Mouse (Mus musculus) small intestine, adult 2 months (tissue): Measurements from ENCODE around the gene Sigirr. TPM values are rescaled to one million over a fixed set of nuclear protein-coding genes. Genes with fewer than 3 reads are reported as not detected.

ENCODE experiments used
- H3K27ac ChIP-seq: fragments of 200-500 bp; 2 replicates; pipeline ENCODE4 v1.5.1; 2012; ENCODE audit warnings: low read depth, low read length, control low read depth, inconsistent platforms; ENCODE audit not compliant: insufficient read depth
- H3K27me3 ChIP-seq: fragments of 200-500 bp; 2 replicates; pipeline ENCODE4 v1.6.1; 2012; ENCODE audit warnings: mild to moderate bottlenecking, moderate library complexity, low read length, inconsistent platforms; ENCODE audit not compliant: control insufficient read depth, insufficient read depth
- H3K36me3 ChIP-seq: fragments of 200-500 bp; 2 replicates; pipeline ENCODE4 v1.6.1; 2012; ENCODE audit warnings: mild to moderate bottlenecking, low read length, control low read depth, inconsistent platforms; ENCODE audit not compliant: control insufficient read depth, insufficient read depth
- H3K4me1 ChIP-seq: fragments of 200-500 bp; 2 replicates; pipeline ENCODE4 v1.6.1; 2012; ENCODE audit warnings: low read length, inconsistent platforms, mixed read lengths; ENCODE audit not compliant: control insufficient read depth, insufficient read depth, insufficient read length
- H3K4me3 ChIP-seq: fragments of 200-500 bp; 2 replicates; pipeline ENCODE4 v1.5.1; 2012; ENCODE audit warnings: low read depth, mild to moderate bottlenecking, control low read depth, inconsistent platforms, low read length, moderate library complexity
- CTCF ChIP-seq: fragments of 200-500 bp; IDR thresholded peaks from 2 replicates; pipeline ENCODE4 v1.5.1; 2012; ENCODE audit warnings: low read depth, mild to moderate bottlenecking, control low read depth, inconsistent platforms, low read length, moderate library complexity, mixed read lengths; ENCODE audit not compliant: insufficient replicate concordance, insufficient read length; ENCODE audit errors: extremely low read depth
- POLR2A ChIP-seq: fragments of 200-500 bp; IDR thresholded peaks from 2 replicates; pipeline ENCODE4 v1.6.1; 2012; ENCODE audit warnings: low read depth, mild to moderate bottlenecking, control low read depth, inconsistent platforms, low read length, moderate library complexity
- WGBS: fragments of 180-500 bp; shearing (Covaris S2); methylation state at CpG from one replicate; pipeline ENCODE4 v1.1.7; 2018; 5-methylcytosine and 5-hydroxymethylcytosine counted together
- polyA plus RNA-seq: library from polyadenylated mRNA; depleted of rRNA; stranded (reverse); fragments of >200 nt; gene quantifications from 2 replicates; pipeline ENCODE4 v1.2.3, GENCODE M21; 2012

Sigirr gene
- polyA plus RNA-seq, 1 experiment: 38.3 TPM

DNA sequence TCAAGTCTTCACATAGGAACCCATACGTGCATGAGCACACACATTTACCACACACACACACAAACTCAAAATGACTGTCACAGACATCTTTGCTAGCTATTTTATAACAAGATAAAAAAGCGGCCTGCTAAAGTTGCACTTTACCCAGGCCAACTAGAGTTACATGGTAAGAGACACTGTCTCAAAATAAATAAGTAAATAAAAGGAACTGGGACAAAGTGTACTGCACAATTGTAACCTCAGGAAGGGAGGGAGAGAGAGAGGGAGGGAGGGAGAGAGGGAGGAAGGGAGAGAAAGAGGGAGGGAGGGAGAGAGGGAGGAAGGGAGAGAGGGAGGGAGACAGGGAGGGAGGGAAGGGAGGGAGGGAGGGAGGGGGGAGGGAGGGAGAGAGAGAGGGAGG is 48.0 kb downstream of the Sigirr start:
- WGBS: 42% methylated on average over 2 of the region's 2 CpGs
- Histone ChIP-seq H3K27me3 (no peaks in the 10 kb centered on the region), H3K27ac (no peak overlapping the region), H3K36me3 (no peaks in the 10 kb centered on the region), H3K4me1 (peaks cover 5% of the 10 kb centered on the region), H3K4me3 (no peak overlapping the region)
- TF ChIP-seq CTCF: no peak
- TF ChIP-seq POLR2A: no peak

DNA sequence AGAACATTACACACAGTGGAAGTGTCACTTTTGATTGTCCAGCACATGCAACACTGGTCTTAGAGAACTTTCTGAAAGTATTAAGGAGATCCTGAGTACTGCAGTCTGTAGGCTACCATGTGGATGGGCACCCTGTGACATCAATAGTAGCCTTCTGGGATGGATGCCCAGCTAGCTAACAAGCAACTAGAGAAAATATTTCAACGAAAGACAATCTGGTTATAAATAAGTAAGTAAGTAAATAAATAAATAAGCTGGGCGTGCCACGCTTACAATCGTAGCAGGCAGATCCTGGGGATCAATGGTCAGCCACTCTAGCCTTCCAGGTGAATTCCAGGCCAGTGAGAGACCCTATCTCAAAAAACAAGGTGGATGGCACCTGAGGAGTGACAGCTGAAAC is 48.4 kb downstream of the Sigirr start:
- no peak overlapping the region for H3K27ac ChIP-seq
- H3K4me3 ChIP-seq: no peak overlapping the region
- 56% methylated on average over 4 of the region's 4 CpGs for WGBS
- TF ChIP-seq CTCF (no peak), POLR2A (no peak)
- no peaks in the 10 kb centered on the region for H3K36me3 ChIP-seq
- H3K27me3 ChIP-seq: no peaks in the 10 kb centered on the region
- peaks cover 8% of the 10 kb centered on the region for H3K4me1 ChIP-seq

DNA sequence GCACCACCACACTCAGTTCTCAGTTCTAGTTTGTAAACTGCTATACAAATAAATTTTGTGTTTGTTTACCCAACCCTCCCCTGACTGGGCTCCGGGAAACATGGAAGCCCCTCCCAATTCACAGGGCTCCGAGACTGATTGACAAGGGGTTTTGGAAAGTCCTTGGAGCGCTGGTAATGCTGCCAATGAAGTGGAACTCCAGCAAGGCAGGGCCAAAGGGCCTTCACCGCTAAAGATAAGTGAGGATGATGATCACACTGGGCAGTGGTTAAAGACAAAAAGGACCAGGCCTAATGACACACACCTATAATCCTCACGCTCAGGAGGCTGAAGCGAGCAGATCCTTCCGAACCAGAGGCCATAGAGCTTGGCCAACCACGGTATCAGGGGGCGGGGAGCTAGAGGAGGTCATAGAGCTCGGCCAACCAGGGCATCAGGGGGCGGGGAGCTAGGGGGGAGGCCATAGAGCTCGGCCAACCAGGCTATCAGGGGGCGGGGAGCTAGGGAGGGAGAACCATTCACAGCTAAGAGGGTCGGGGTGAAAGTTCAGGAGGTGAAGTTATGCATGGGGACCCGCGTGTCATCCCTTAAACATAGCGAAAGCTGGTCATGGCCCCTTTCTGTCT is 49.2 kb downstream of the Sigirr start:
- no peak for TF ChIP-seq CTCF
- no peak for TF ChIP-seq POLR2A
- Histone ChIP-seq H3K36me3 (no peaks in the 10 kb centered on the region), H3K4me3 (no peak overlapping the region), H3K27me3 (no peaks in the 10 kb centered on the region), H3K27ac (no peak overlapping the region), H3K4me1 (peaks cover 14% of the 10 kb centered on the region)
- WGBS: 75% methylated on average over 17 of the region's 17 CpGs

DNA sequence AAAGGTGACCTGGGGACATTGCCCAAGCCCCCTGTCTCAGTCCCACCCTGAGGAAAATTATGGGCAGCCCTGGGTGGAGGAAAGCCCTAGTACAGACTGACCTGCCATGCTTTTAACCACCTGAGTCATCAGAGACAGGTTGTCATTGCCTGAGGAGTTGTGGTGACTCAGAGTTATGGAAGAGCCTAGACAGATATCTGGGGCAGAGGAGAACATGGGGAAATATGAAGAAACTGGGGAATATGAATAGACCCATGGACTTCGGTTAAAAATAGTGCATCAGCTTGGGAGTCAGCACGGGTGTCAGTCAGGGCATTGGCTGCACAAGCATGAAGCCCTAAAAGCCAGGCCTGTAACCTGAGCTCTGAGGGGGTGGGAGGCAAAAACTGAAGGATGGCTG is 51.0 kb downstream of the Sigirr start:
- no peak overlapping the region for H3K27ac ChIP-seq
- H3K36me3 ChIP-seq: no peaks in the 10 kb centered on the region
- TF ChIP-seq POLR2A (no peak), CTCF (no peak)
- WGBS: 81% methylated on average over 2 of the region's 2 CpGs
- H3K4me1 ChIP-seq: peaks cover 14% of the 10 kb centered on the region
- H3K27me3 ChIP-seq: no peaks in the 10 kb centered on the region
- no peak overlapping the region for H3K4me3 ChIP-seq

DNA sequence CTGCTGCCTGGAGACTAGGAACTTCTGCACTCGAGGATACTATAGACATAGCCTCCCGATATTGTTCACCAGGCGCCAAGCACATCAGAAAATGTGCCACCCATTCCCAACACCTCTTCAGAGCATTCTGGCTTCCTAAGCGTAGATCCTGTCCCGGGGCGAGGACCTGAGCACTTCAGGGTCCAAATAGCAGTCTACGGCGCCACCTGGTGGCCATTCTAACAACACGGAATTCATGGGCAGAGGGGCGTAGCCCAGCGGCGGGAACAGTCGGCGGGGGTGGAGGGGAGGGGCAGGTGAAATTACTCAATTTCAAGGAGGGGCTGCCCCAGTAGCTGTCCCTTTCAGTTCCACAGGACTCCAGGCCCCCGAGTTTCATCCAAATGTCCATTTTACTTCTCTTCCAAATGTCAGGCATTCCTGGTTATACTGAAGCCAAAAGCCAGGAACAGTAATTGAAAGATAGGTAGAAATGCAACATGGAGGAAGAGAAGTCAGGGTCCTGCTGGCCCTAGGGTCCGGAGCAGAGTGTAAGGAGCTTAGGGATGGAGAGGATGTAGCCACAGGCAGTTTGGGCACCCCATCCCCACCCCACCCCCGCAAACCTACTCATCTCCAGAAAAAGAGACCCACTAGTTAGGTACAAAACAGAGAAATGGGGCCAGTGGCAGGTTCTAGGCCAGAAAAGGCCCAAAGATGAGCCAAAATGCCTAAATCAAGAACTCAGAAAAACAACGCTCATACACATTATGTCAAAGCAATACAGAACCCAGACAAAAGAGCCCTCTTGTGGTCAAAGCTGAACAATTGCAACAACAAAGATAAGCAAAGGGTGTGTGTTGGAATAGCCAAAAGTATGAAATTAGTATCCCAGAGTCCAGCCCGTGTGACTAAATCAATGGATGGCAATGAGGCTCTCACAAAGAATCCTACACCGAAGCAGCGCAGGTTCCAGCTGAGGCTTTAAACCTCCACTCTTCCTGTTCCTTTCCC is 51.9 kb downstream of the Sigirr start:
- Histone ChIP-seq H3K4me3 (peak overlapping the region; percentile 58), H3K4me1 (peaks cover 14% of the 10 kb centered on the region), H3K27me3 (no peaks in the 10 kb centered on the region), H3K27ac (peak overlapping the region; percentile 77), H3K36me3 (no peaks in the 10 kb centered on the region)
- TF ChIP-seq CTCF (peak; percentile 90), POLR2A (peak; percentile 4; the same call in 1 of the 2 replicates)
- WGBS: 4% methylated on average over 21 of the region's 21 CpGs

DNA sequence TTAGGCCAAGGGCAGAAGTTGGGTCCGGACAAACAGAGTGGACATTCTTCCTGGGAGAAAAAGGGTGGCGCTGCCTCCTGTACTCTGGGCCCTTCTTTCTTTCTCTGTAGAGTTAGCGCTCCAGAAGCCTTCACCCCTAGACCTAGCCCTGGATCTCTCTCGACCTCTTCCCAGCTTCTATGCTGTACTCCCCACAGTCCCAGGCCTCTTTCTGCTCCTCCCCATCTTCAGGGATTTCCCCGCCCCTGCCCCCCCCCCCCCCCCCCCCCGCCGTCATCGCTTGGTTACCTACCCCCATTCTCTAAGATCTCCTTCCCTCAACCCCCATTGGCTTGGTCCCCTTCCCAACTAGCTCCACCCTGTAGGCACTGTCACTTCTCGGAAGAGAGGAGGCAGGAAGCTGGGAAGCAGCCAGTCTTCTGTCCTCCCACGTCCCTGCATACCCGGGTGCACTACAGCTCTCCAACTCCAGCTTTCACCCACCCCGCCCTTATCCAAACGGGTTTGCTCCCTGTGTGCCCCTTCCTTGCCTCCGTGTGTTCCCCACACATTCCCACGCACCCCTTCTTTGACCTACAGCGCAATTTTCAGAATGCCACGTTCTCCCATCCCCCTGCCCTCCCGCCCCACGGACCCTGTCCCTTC is 52.7 kb downstream of the Sigirr start:
- no peaks in the 10 kb centered on the region for H3K36me3 ChIP-seq
- peak overlapping the region; percentile 92 for H3K27ac ChIP-seq
- WGBS: 10% methylated on average over 15 of the region's 19 CpGs
- H3K4me1 ChIP-seq: peaks cover 14% of the 10 kb centered on the region
- TF ChIP-seq CTCF (no peak), POLR2A (peak; percentile 21)
- H3K4me3 ChIP-seq: peak overlapping the region; percentile 58
- H3K27me3 ChIP-seq: no peaks in the 10 kb centered on the region
